In genomic region chr9:121357582-121358275, GRCm38 (mm10) we compare ENCODE assay signal across 17 mouse cellular contexts.
DNase-seq lines count a peak whose midpoint lies in the region; ATAC-seq and TF ChIP-seq lines count a peak whose summit lies in the region.
"Had no signal": no experiment of that assay in that cellular context is flagged by ENCODE, and none has a peak within 500 bp of the region (broad histone marks: within the 10 kb centered on the region; RNA-seq: fewer than 3 reads in every experiment).

No protein-coding gene starts in this region.

- no peak overlapping the region for H3K9ac ChIP-seq in forebrain, embryonic 12.5 days
- no peak overlapping the region for H3K9ac ChIP-seq in forebrain, postnatal 0 days
- H3K9ac ChIP-seq in liver, adult 2 months (ENCODE audit: low read depth, low read length), result no peak overlapping the region
- no peak overlapping the region for H3K9ac ChIP-seq in liver, embryonic 11.5 days (ENCODE audit: low read depth, low read length)
- no peak overlapping the region for H3K9ac ChIP-seq in stomach, postnatal 0 days (ENCODE audit: low read length)

- H3K36me3 ChIP-seq in forebrain, embryonic 12.5 days (replicated peaks), result 0 out of 2 replicates have a peak, but pooled peaks cover 4% of the 10 kb centered on the region
- H3K36me3 ChIP-seq in forebrain, postnatal 0 days (ENCODE audit: insufficient read depth), result no peaks in the 10 kb centered on the region
- H3K36me3 ChIP-seq in liver, adult 2 months (ENCODE audit: control insufficient read depth, insufficient read depth, low read length), result no peaks in the 10 kb centered on the region
- no peaks in the 10 kb centered on the region for H3K36me3 ChIP-seq in liver, embryonic 11.5 days (ENCODE audit: control insufficient read depth, insufficient read depth, low read length)
- no peaks in the 10 kb centered on the region for H3K36me3 ChIP-seq in stomach, postnatal 0 days (ENCODE audit: control insufficient read depth, insufficient read depth, low read length)
- H3K36me3 ChIP-seq: hindbrain, embryonic 13.5 days had no signal

- H3K4me3 ChIP-seq in forebrain, embryonic 12.5 days (replicated peaks), result no peak overlapping the region
- H3K4me3 ChIP-seq in forebrain, postnatal 0 days (ENCODE audit: low read depth, low read length), result no peak overlapping the region
- no peak overlapping the region for H3K4me3 ChIP-seq in liver, adult 2 months (ENCODE audit: insufficient read depth, low read depth, low read length)
- no peak overlapping the region for H3K4me3 ChIP-seq in liver, embryonic 11.5 days (ENCODE audit: low read depth, low read length)
- H3K4me3 ChIP-seq in stomach, postnatal 0 days (ENCODE audit: low read depth, low read length), result no peak overlapping the region
- H3K4me3 ChIP-seq: hindbrain, embryonic 13.5 days had no signal

- DNase-seq in forebrain, postnatal 0 days, result no peak
- peak; percentile 68 for DNase-seq in kidney, adult 11 months
- DNase-seq in kidney, postnatal 10 days, result no peak
- peak; percentile 75 for DNase-seq in liver, adult 2 months (ENCODE audit: extremely low read depth, low read depth, low spot score)
- DNase-seq in liver, embryonic 11.5 days (ENCODE audit: low spot score), result no peak
- DNase-seq in stomach, postnatal 0 days (ENCODE audit: low spot score), result no peak
- DNase-seq: B cell, adult 2 months; cerebellum, adult 9-11 months; embryo, embryonic 11 days; gastrocnemius, postnatal 25 days; layer of hippocampus, postnatal 36 days; lung, postnatal 14 days; retina, postnatal 1 day; thymus, adult 2 months had no signal

- no peak for TF ChIP-seq EP300 in stomach, postnatal 0 days (optimal IDR thresholded peaks at IDR 0.05)

- peaks cover 29% of the 10 kb centered on the region; the same call in 1 of the 2 replicates for H3K79me2 ChIP-seq in liver, adult 2 months (ENCODE audit: control insufficient read depth, insufficient read depth, low read length)

- H3K27me3 ChIP-seq in forebrain, embryonic 12.5 days, result no peaks in the 10 kb centered on the region
- no peaks in the 10 kb centered on the region for H3K27me3 ChIP-seq in forebrain, postnatal 0 days (ENCODE audit: insufficient read depth, low read length)
- H3K27me3 ChIP-seq in liver, adult 2 months (ENCODE audit: control insufficient read depth, insufficient read depth, low read length), result no peaks in the 10 kb centered on the region
- no peaks in the 10 kb centered on the region for H3K27me3 ChIP-seq in liver, embryonic 11.5 days (replicated peaks; ENCODE audit: control insufficient read depth, insufficient read depth, low read length)
- H3K27me3 ChIP-seq in stomach, postnatal 0 days (ENCODE audit: control insufficient read depth, insufficient read depth, low read length), result no peaks in the 10 kb centered on the region
- H3K27me3 ChIP-seq: hindbrain, embryonic 13.5 days had no signal

- H3K4me2 ChIP-seq in forebrain, embryonic 12.5 days, result no peak overlapping the region
- no peak overlapping the region for H3K4me2 ChIP-seq in forebrain, postnatal 0 days (ENCODE audit: low read depth)
- H3K4me2 ChIP-seq in liver, embryonic 11.5 days, result no peak overlapping the region
- no peak overlapping the region for H3K4me2 ChIP-seq in stomach, postnatal 0 days (replicated peaks; ENCODE audit: low read depth)
- H3K4me2 ChIP-seq: hindbrain, embryonic 13.5 days had no signal

- ATAC-seq in forebrain, embryonic 12.5 days (ENCODE audit: low FRiP score), result no peak
- ATAC-seq in forebrain, postnatal 0 days, result no peak
- ATAC-seq in liver, embryonic 11.5 days (replicated peaks; ENCODE audit: low FRiP score), result no peak
- ATAC-seq in stomach, postnatal 0 days (ENCODE audit: low FRiP score, low TSS enrichment), result no peak
- no peak for ATAC-seq in cerebellum, adult (ENCODE audit: insufficient number of reproducible peaks, low FRiP score, low TSS enrichment)

- no peak for TF ChIP-seq POLR2A in liver, adult 2 months (IDR thresholded peaks at IDR 0.05; ENCODE audit: extremely low read depth, insufficient read depth, low read length)

- peaks cover 59% of the 10 kb centered on the region for H3K4me1 ChIP-seq in forebrain, embryonic 12.5 days
- peaks cover 15% of the 10 kb centered on the region; the same call in 1 of the 2 replicates for H3K4me1 ChIP-seq in forebrain, postnatal 0 days (ENCODE audit: insufficient read depth)
- peaks cover 34% of the 10 kb centered on the region for H3K4me1 ChIP-seq in liver, adult 2 months (ENCODE audit: control insufficient read depth, insufficient read depth, low read length)
- H3K4me1 ChIP-seq in liver, embryonic 11.5 days (replicated peaks; ENCODE audit: control insufficient read depth, insufficient read depth, low read length), result peaks cover 15% of the 10 kb centered on the region
- peaks cover 19% of the 10 kb centered on the region for H3K4me1 ChIP-seq in stomach, postnatal 0 days (replicated peaks; ENCODE audit: control insufficient read depth, insufficient read depth)

- peak overlapping the region; percentile 25; the same call in 1 of the 2 replicates for H3K27ac ChIP-seq in forebrain, embryonic 12.5 days
- H3K27ac ChIP-seq in forebrain, postnatal 0 days (ENCODE audit: low read depth, low read length), result no peak overlapping the region
- peak overlapping the region; percentile 18 for H3K27ac ChIP-seq in liver, adult 2 months (replicated peaks; ENCODE audit: insufficient read depth, low read depth, low read length)
- no peak overlapping the region for H3K27ac ChIP-seq in liver, embryonic 11.5 days (ENCODE audit: low read depth, low read length)
- 0 out of 2 replicates have a peak overlapping the region, but pooled peaks have one; percentile 8 for H3K27ac ChIP-seq in stomach, postnatal 0 days (replicated peaks)

- WGBS in forebrain, embryonic 12.5 days, result 91% methylated on average over 16 of the region's 16 CpGs
- WGBS in forebrain, postnatal 0 days, result 93% methylated on average over 16 of the region's 16 CpGs
- 56% methylated on average over 16 of the region's 16 CpGs for WGBS in liver, adult 2 months
- WGBS in liver, embryonic 11.5 days, result 85% methylated on average over 16 of the region's 16 CpGs
- 88% methylated on average over 16 of the region's 16 CpGs for WGBS in stomach, postnatal 0 days

- no peaks in the 10 kb centered on the region for H3K9me3 ChIP-seq in forebrain, embryonic 12.5 days
- no peaks in the 10 kb centered on the region for H3K9me3 ChIP-seq in forebrain, postnatal 0 days (ENCODE audit: low read length)
- H3K9me3 ChIP-seq in liver, embryonic 11.5 days (ENCODE audit: control insufficient read depth, low read length), result no peaks in the 10 kb centered on the region
- no peaks in the 10 kb centered on the region for H3K9me3 ChIP-seq in stomach, postnatal 0 days (ENCODE audit: control insufficient read depth, low read length)
- H3K9me3 ChIP-seq: hindbrain, embryonic 13.5 days had no signal

- TF ChIP-seq CTCF in forebrain, postnatal 0 days (IDR thresholded peaks at IDR 0.05; ENCODE audit: low read depth), result no peak
- TF ChIP-seq CTCF in liver, adult 2 months (IDR thresholded peaks at IDR 0.05; ENCODE audit: low read depth, low read length), result no peak
- no peak for TF ChIP-seq CTCF in stomach, postnatal 0 days (IDR thresholded peaks at IDR 0.05; ENCODE audit: low read depth)

Comparison
In these comparisons a context has a peak if more than half of its experiments do, and no peak if none do; other contexts are left out.
1. H3K27ac ChIP-seq: peak in forebrain, embryonic 12.5 days (single experiment), liver, adult 2 months (single experiment) and stomach, postnatal 0 days (single experiment); none in forebrain, postnatal 0 days (single experiment) and liver, embryonic 11.5 days (single experiment).
2. DNase-seq: peak in kidney, adult 11 months (single experiment) and liver, adult 2 months (single experiment); none in forebrain, postnatal 0 days (single experiment), kidney, postnatal 10 days (single experiment), liver, embryonic 11.5 days (single experiment) and stomach, postnatal 0 days (single experiment).